Mouse (Mus musculus) heart, postnatal 0 days (tissue): ENCODE measurements at regions not wholly inside any gene's neighbourhood (a gene's known extent, or its start where the extent isn't known, plus 50 kb on each side); places are given as distances from the start of the nearest gene placed in this dataset.

Source experiments
- CTCF ChIP-seq: IDR thresholded peaks from 2 replicates; pipeline ENCODE4 v1.5.1; 2016; ENCODE audit warnings: antibody characterized with exemption, control low read depth, low read depth
- EP300 ChIP-seq: IDR thresholded peaks from 2 replicates; pipeline ENCODE4 v1.6.1; 2016; ENCODE audit warnings: antibody characterized with exemption, low read depth

- TF ChIP-seq CTCF (no peak), EP300 (no peak)
Measured at GRCm38 (mm10) chr8:127704406-127704805, 640.7 kb downstream of the Pard3 start.
